Mouse (Mus musculus): ENCODE data around the gene Eif4a1.
"Not testable (repeated sequence)": the region's sequence is repeated elsewhere in the genome, so short reads cannot be mapped to it uniquely, and the experiment has no call there.

The Eif4a1 gene

DNA sequence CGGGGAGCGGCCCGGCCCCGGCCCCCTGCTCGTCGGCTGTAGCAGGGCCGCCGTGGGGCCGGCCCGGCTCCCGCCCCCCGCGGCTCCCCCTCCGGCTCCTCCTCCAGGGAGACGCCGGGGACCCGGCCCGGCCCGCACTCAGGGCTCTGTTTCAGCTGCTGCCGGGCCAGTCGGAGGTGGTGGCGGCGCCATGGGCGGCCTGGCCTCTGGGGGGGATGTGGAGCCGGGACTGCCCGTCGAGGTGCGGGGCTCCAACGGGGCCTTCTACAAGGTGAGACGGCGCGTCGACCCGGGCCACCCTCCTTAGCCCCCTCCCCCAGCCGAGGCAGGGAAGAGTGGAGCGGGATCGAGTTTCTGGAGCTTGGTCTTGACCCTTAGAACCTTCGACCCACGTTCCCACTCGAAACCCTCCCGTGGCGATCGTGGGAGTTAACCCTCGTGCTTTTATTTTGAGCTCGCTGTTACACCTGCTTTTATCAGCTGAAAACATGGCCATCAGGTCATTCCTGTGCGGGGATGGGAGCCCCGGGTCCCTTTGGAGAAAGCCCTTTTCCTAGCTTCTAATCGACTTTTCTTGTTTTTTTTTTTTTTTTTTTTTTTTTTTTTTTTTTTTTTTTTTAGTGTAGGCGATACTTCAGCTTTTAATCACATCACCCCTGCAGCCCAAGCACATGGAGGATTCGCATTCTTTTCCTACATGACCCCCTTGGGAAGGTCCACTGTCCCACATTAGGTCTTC lies 38.9 kb downstream of the Eif4a1 start:
- peak; percentile 81 for DNase-seq (ENCODE audit: low spot score)

GRCm38 (mm10) chr11:69632284-69633089 lies 39.7 kb downstream of the Eif4a1 start, which contains the start of gene Fxr2:
Fxr2 (plus strand) TSS chr11:69632990.
- DNase-seq (ENCODE audit: low spot score), result peak; percentile 100

- DNase-seq (ENCODE audit: low spot score), result peak; percentile 31
These were observed 42.4 kb downstream of the Eif4a1 start for GRCm38 (mm10) chr11:69629802-69630201.

- peak; percentile 88 for DNase-seq (ENCODE audit: low spot score)
These were observed 43.9 kb downstream of the Eif4a1 start for GRCm38 (mm10) chr11:69628286-69628685.

- not testable (repeated sequence) for DNase-seq (ENCODE audit: low spot score)
These were observed 47.9 kb downstream of the Eif4a1 start for GRCm38 (mm10) chr11:69624339-69624738.

GRCm38 (mm10) chr11:69623006-69623405 lies 49.2 kb downstream of the Eif4a1 start:
- DNase-seq (ENCODE audit: low spot score), result peak; percentile 22

DNA sequence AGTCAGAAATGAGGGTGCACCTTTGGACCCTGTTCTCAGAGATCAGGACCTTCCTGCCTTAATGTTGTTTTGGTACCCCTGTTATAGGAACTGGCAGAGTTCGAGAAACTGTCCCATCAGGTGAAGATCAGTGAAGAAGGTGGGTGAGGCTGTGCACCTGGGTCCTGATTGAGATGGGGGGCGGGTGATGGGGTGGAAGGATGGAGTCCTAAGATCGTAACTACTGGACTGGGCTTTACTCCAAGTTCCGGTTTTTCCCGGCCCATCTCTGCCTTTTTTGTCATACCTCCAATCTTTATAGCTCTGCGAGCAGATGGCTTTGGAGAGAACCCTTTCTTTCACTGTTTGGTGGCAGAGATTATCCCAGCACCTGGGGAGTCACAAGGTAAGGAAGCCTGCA lies 49.8 kb downstream of the Eif4a1 start:
- peak; percentile 56 for DNase-seq (ENCODE audit: low spot score)

DNA sequence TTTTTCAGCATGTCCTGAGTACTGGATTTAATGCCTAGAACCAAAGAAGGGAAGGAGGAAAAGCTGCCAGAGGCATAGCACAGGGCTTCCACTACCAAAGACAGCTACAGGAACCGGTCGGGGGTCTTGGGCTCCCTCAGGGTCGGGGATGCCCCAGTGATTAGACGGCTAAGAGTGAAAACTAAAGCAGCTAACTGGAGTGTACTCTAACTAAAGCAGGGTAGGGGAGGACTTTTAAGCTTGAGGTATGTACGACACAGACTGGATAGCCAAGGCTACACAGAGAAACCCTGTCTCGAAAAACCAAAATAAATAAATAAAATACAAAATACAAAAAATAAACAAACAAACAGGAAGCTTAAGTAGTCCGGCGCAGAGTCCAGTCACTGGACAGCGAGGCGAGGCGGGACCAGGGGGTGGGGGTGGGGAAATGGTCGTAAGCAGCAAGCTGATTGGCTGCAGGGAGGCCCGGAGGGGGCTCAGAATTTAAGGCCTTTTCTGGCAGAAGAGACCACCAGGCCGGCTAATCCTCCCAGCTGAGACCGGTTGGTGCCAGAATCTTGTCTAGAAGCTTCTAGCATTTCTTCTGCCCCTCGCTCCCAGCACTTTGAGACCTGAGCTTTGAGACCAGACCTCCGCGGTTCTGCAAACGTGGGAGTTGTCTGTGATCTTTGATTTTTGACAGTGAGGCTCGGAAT lies 50.5 kb downstream of the Eif4a1 start, which contains the start of gene Sat2:
TSS of gene Sat2 (plus strand) at position 454 of the 698 bp plus-strand sequence.
- DNase-seq (ENCODE audit: low spot score), result peak; percentile 74

GRCm38 (mm10) chr11:69620394-69621081 lies 51.7 kb downstream of the Eif4a1 start:
- peak; percentile 35 for DNase-seq (ENCODE audit: low spot score)

GRCm38 (mm10) chr11:69617805-69618204 lies 54.4 kb downstream of the Eif4a1 start, which contains the start of gene Shbg:
Shbg (minus strand) TSS chr11:69617905.
- DNase-seq (ENCODE audit: low spot score), result peak; percentile 51
